Comparison of ENCODE assay signal across 9 mouse cellular contexts in the genomic region with DNA sequence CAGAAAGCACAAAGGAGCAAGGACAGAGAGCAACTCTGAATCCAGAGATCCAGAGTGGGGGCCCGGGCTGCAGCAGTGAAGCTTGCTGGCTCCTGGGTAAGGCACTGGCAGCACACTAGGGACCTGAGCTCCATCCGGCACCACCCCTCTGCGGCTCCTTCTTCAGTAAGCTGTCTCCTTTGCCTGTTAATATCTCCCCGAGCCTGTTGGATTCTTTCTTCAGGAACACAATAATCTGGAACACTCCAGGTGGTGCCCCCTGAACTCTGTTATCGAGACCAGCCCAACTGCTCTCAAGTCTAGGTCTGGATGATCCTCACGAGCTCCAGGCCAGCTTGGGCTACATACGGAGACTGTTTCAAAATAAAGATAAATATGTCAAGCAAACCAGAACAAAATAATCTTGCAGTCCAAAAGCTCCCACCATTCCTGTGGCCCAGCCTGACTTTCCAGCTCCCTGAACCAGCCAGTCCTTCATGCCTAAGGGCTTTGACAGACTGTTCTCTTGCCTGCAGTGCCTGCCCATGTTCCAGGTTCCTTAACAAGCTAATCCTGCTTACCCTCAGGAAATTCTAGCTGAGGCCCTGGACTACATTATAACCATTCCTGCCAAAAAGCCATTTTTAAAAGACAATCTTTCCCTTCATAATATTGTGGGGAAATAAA. TPM values are rescaled to one million over a fixed set of nuclear protein-coding genes. Genes with fewer than 3 reads are reported as not detected.
DNase-seq lines count a peak whose midpoint lies in the region; ATAC-seq and TF ChIP-seq lines count a peak whose summit lies in the region.
"Had no signal": no experiment of that assay in that cellular context is flagged by ENCODE, and none has a peak within 500 bp of the region (broad histone marks: within the 10 kb centered on the region; RNA-seq: fewer than 3 reads in every experiment).

No protein-coding gene starts in this region.

- 35% methylated on average over 7 of the region's 7 CpGs for WGBS in hindbrain, embryonic 14.5 days
- WGBS in intestine, embryonic 16.5 days: 50% methylated on average over 7 of the region's 7 CpGs

- peak overlapping the region; percentile 38 for H3K9ac ChIP-seq in hindbrain, embryonic 14.5 days
- no peak overlapping the region for H3K9ac ChIP-seq in intestine, embryonic 16.5 days (ENCODE audit: low read depth, low read length)

- TF ChIP-seq CTCF in testis, adult 2 months (IDR thresholded peaks at IDR 0.05; ENCODE audit: control insufficient read depth, insufficient read depth, insufficient replicate concordance, low read depth, low read length): no peak

- peaks cover 18% of the 10 kb centered on the region for H3K4me1 ChIP-seq in hindbrain, embryonic 14.5 days (replicated peaks; ENCODE audit: control insufficient read depth, insufficient read depth, low read length)
- H3K4me1 ChIP-seq in testis, adult 2 months (ENCODE audit: control insufficient read depth, insufficient read depth, low read length): peaks cover 2% of the 10 kb centered on the region
- H3K4me1 ChIP-seq in intestine, embryonic 16.5 days (ENCODE audit: control insufficient read depth, insufficient read depth, low read length): no peaks in the 10 kb centered on the region

- peak; percentile 39 to 68 for DNase-seq in adrenal gland, adult (ENCODE audit: inconsistent age in 2 of 2, low spot score in 1 of 2)
- DNase-seq in adrenal gland, postnatal 4 days (ENCODE audit: low spot score in 2 of 2): no peak
- peak; percentile 39 for DNase-seq in urinary bladder, postnatal 14 days (ENCODE audit: low spot score)
- DNase-seq in urinary bladder, postnatal 25 days (ENCODE audit: low spot score): no peak
- DNase-seq in hindbrain, embryonic 14.5 days (ENCODE audit: low spot score): no peak
- no peak for DNase-seq in c-Kit-positive CD71-positive TER-119-positive erythroid progenitor cells, embryonic 14.5 days (ENCODE audit: low spot score)

- H3K4me2 ChIP-seq in hindbrain, embryonic 14.5 days (replicated peaks): peak overlapping the region; percentile 21
- H3K4me2 ChIP-seq in intestine, embryonic 16.5 days (ENCODE audit: low read depth, low read length): no peak overlapping the region

- peak; percentile 46; the same call in 1 of the 2 replicates for ATAC-seq in hindbrain, embryonic 14.5 days (ENCODE audit: low FRiP score)
- no peak for ATAC-seq in intestine, embryonic 16.5 days

- no peaks in the 10 kb centered on the region for H3K27me3 ChIP-seq in hindbrain, embryonic 14.5 days (ENCODE audit: control insufficient read depth, insufficient read depth, low read length)
- H3K27me3 ChIP-seq in testis, adult 2 months (ENCODE audit: control insufficient read depth, insufficient read depth, low read length): no peaks in the 10 kb centered on the region
- H3K27me3 ChIP-seq in intestine, embryonic 16.5 days (replicated peaks; ENCODE audit: control insufficient read depth, insufficient read depth, low read length): no peaks in the 10 kb centered on the region

- no peaks in the 10 kb centered on the region for H3K9me3 ChIP-seq in hindbrain, embryonic 14.5 days (ENCODE audit: control insufficient read depth, low read length)
- no peaks in the 10 kb centered on the region for H3K9me3 ChIP-seq in intestine, embryonic 16.5 days (ENCODE audit: control insufficient read depth, low read length)

- no peak for TF ChIP-seq POLR2A in testis, adult 2 months (IDR thresholded peaks at IDR 0.05; ENCODE audit: control insufficient read depth, low read depth, low read length)

- H3K27ac ChIP-seq in hindbrain, embryonic 14.5 days: peak overlapping the region; percentile 88
- H3K27ac ChIP-seq in testis, adult 2 months (ENCODE audit: control insufficient read depth, insufficient read depth, low read depth, low read length): peak overlapping the region; percentile 58
- H3K27ac ChIP-seq in intestine, embryonic 16.5 days (ENCODE audit: low read length): no peak overlapping the region
- H3K27ac ChIP-seq: macrophage had no signal

- no peaks in the 10 kb centered on the region for H3K36me3 ChIP-seq in hindbrain, embryonic 14.5 days (replicated peaks; ENCODE audit: control insufficient read depth, insufficient read depth)
- no peaks in the 10 kb centered on the region for H3K36me3 ChIP-seq in testis, adult 2 months (ENCODE audit: control insufficient read depth, insufficient read depth, low read length)
- no peaks in the 10 kb centered on the region for H3K36me3 ChIP-seq in intestine, embryonic 16.5 days (ENCODE audit: control insufficient read depth, insufficient read depth, low read length)

- H3K4me3 ChIP-seq in hindbrain, embryonic 14.5 days (replicated peaks; ENCODE audit: low read length): no peak overlapping the region
- H3K4me3 ChIP-seq in testis, adult 2 months (ENCODE audit: control insufficient read depth, low read depth, low read length): no peak overlapping the region
- H3K4me3 ChIP-seq in intestine, embryonic 16.5 days (ENCODE audit: low read length): no peak overlapping the region

RNA-seq across cellular contexts. Expression of gene Osbpl9, which starts 28.2 kb away (rescaled TPM):
- total RNA-seq in adrenal gland, postnatal 4 days (2021): 100 to 1,000 TPM; 116 to 120 TPM
- 79.8 and 89.2 TPM in 2 replicates for polyA plus RNA-seq in hindbrain, embryonic 14.5 days (2014; fragmentation: Nextera tagmentation; extraction: Ambion mirVana)
- polyA plus RNA-seq in testis, adult 2 months (2012; rRNA removed): 90.5 and 100 TPM in 2 replicates
- 50.4 and 53.5 TPM in 2 replicates for polyA plus RNA-seq in intestine, embryonic 16.5 days (2015; fragmentation: Nextera tagmentation; extraction: Ambion mirVana)

Comparison
In these comparisons a context has a peak if more than half of its experiments do, and no peak if none do; other contexts are left out.
1. DNase-seq: peak in adrenal gland, adult (2 of 2) and urinary bladder, postnatal 14 days (single experiment); none in adrenal gland, postnatal 4 days (0 of 2), urinary bladder, postnatal 25 days (single experiment), hindbrain, embryonic 14.5 days (single experiment) and c-Kit-positive CD71-positive TER-119-positive erythroid progenitor cells, embryonic 14.5 days (single experiment).